Mouse (Mus musculus): ENCODE measurements at regions not wholly inside any gene's neighbourhood (a gene's known extent, or its start where the extent isn't known, plus 50 kb on each side); places are given as distances from the start of the nearest gene placed in this dataset.

DNA sequence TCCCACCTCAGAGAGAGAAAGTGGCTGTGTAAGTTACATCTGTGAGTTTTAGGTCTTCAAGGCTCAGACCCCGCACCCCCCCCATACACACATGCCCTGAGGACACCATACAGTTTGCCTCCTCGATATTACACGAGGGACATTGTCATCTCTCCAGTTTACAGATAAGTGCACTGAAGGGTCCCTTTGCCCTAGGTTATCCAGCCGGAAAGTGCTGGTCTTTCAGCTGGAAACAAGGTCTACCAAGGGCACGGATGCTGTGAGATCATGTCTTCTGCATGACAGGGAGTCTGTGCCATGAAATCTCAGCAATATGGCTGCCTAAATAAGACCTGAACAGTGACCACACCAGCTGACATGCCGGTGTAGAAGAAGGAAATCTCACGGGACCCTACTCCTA lies 329.8 kb downstream of the Gm49356 start:
- H3K36me3 ChIP-seq (replicated peaks; ENCODE audit: control insufficient read depth, insufficient read depth, low read depth): no peaks in the 10 kb centered on the region
- no peak overlapping the region for H3K4me2 ChIP-seq (ENCODE audit: low read depth)
- H3K4me3 ChIP-seq (ENCODE audit: insufficient read depth in 1 of 2, low read depth in 2 of 2, low read length in 2 of 2): no peak overlapping the region
- no peak overlapping the region for H3K9ac ChIP-seq (replicated peaks)
- DNase-seq (ENCODE audit: low read depth in 3 of 3, low spot score in 3 of 3) (no peak), ATAC-seq (ENCODE audit: insufficient read depth) (no peak)
- H3K27me3 ChIP-seq (ENCODE audit: control insufficient read depth, insufficient read depth, low read length): no peaks in the 10 kb centered on the region
- H3K4me1 ChIP-seq (replicated peaks; ENCODE audit: control insufficient read depth in 2 of 2, insufficient read depth in 2 of 2, low read length in 1 of 2): no peaks in the 10 kb centered on the region
- H3K27ac ChIP-seq: no peak overlapping the region
- no peaks in the 10 kb centered on the region for H3K9me3 ChIP-seq (ENCODE audit: control insufficient read depth, low read length)
- TF ChIP-seq EP300 (IDR thresholded peaks at IDR 0.05; ENCODE audit: low read depth): no peak
- TF ChIP-seq CTCF (IDR thresholded peaks at IDR 0.05; ENCODE audit: low read depth): no peak
- 60% methylated on average over 7 of the region's 7 CpGs for WGBS (ENCODE audit: insufficient replicate concordance)

- Histone ChIP-seq H3K4me2 (ENCODE audit: low read depth) (no peak overlapping the region), H3K4me1 (replicated peaks; ENCODE audit: control insufficient read depth in 2 of 2, insufficient read depth in 2 of 2, low read length in 1 of 2) (no peaks in the 10 kb centered on the region), H3K36me3 (replicated peaks; ENCODE audit: control insufficient read depth, insufficient read depth, low read depth) (no peaks in the 10 kb centered on the region), H3K9me3 (ENCODE audit: control insufficient read depth, low read length) (no peaks in the 10 kb centered on the region), H3K4me3 (ENCODE audit: insufficient read depth in 1 of 2, low read depth in 2 of 2, low read length in 2 of 2) (no peak overlapping the region), H3K27me3 (ENCODE audit: control insufficient read depth, insufficient read depth, low read length) (no peaks in the 10 kb centered on the region), H3K27ac (no peak overlapping the region), H3K9ac (replicated peaks) (no peak overlapping the region)
- TF ChIP-seq CTCF (IDR thresholded peaks at IDR 0.05; ENCODE audit: low read depth): no peak
- TF ChIP-seq EP300 (IDR thresholded peaks at IDR 0.05; ENCODE audit: low read depth): no peak
- 55% methylated on average over 6 of the region's 6 CpGs for WGBS (ENCODE audit: insufficient replicate concordance)
- no peak for ATAC-seq (ENCODE audit: insufficient read depth)
- no peak for DNase-seq (ENCODE audit: low read depth in 3 of 3, low spot score in 3 of 3)
Measured at GRCm38 (mm10) chr15:59225637-59226036, 336.5 kb downstream of the Gm49356 start.

DNA sequence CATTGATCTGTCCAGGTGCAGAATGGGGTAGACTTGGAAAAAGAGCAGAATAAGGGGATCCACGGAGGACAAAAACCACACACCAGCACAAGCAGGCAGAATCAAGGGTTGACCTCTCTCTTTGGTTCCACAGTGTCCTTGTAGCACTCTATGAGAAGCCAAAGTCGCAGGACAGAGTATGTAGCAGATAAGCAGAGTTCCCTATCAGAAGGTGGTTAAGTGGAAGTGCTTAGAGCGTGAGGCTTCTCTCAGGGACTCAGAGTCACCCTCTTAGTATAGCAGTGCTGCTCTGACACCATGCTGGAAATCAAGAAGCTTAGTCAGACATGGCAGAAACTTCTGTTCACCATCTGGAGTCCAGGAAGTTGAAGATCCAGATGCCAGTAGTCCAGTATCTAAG lies 338.2 kb downstream of the Gm49356 start:
- no peak for DNase-seq (ENCODE audit: low read depth in 3 of 3, low spot score in 3 of 3)
- H3K4me1 ChIP-seq (replicated peaks; ENCODE audit: control insufficient read depth in 2 of 2, insufficient read depth in 2 of 2, low read length in 1 of 2): no peaks in the 10 kb centered on the region
- no peak overlapping the region for H3K27ac ChIP-seq
- H3K36me3 ChIP-seq (replicated peaks; ENCODE audit: control insufficient read depth, insufficient read depth, low read depth): no peaks in the 10 kb centered on the region
- H3K4me2 ChIP-seq (ENCODE audit: low read depth): no peak overlapping the region
- TF ChIP-seq EP300 (IDR thresholded peaks at IDR 0.05; ENCODE audit: low read depth) (no peak), CTCF (IDR thresholded peaks at IDR 0.05; ENCODE audit: low read depth) (no peak)
- ATAC-seq (ENCODE audit: insufficient read depth): no peak
- H3K9me3 ChIP-seq (ENCODE audit: control insufficient read depth, low read length): no peaks in the 10 kb centered on the region
- 27% methylated on average over 3 of the region's 3 CpGs for WGBS (ENCODE audit: insufficient replicate concordance)
- H3K9ac ChIP-seq (replicated peaks): no peak overlapping the region
- no peaks in the 10 kb centered on the region for H3K27me3 ChIP-seq (ENCODE audit: control insufficient read depth, insufficient read depth, low read length)
- no peak overlapping the region for H3K4me3 ChIP-seq (ENCODE audit: insufficient read depth in 1 of 2, low read depth in 2 of 2, low read length in 2 of 2)

DNA sequence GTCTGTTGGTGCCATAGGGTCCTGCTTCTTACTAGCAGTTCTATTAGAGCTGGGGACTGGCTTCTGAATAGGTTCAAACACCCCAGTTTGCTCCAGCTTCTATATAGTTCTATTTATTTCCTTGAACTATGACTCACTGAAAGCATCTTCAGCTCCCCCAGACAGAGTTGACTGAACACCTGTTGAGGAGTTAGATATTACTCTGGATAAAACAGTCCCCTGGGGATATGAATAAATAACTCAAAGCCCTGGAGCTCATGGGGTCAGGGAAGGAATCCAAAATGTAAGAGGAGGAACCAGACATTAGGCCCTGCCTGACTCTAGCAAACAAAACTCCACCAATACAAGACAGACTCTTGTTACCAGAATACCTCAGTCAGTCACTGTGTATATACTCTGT lies 341.4 kb downstream of the Gm49356 start:
- Histone ChIP-seq H3K27ac (no peak overlapping the region), H3K27me3 (ENCODE audit: control insufficient read depth, insufficient read depth, low read length) (no peaks in the 10 kb centered on the region), H3K4me2 (ENCODE audit: low read depth) (no peak overlapping the region), H3K9me3 (ENCODE audit: control insufficient read depth, low read length) (no peaks in the 10 kb centered on the region), H3K4me3 (ENCODE audit: insufficient read depth in 1 of 2, low read depth in 2 of 2, low read length in 2 of 2) (no peak overlapping the region), H3K4me1 (replicated peaks; ENCODE audit: control insufficient read depth in 2 of 2, insufficient read depth in 2 of 2, low read length in 1 of 2) (no peaks in the 10 kb centered on the region), H3K36me3 (replicated peaks; ENCODE audit: control insufficient read depth, insufficient read depth, low read depth) (no peaks in the 10 kb centered on the region), H3K9ac (replicated peaks) (no peak overlapping the region)
- no peak for TF ChIP-seq CTCF (IDR thresholded peaks at IDR 0.05; ENCODE audit: low read depth)
- no peak for TF ChIP-seq EP300 (IDR thresholded peaks at IDR 0.05; ENCODE audit: low read depth)
- ATAC-seq (ENCODE audit: insufficient read depth) (no peak), DNase-seq (ENCODE audit: low read depth in 3 of 3, low spot score in 3 of 3) (no peak)

DNA sequence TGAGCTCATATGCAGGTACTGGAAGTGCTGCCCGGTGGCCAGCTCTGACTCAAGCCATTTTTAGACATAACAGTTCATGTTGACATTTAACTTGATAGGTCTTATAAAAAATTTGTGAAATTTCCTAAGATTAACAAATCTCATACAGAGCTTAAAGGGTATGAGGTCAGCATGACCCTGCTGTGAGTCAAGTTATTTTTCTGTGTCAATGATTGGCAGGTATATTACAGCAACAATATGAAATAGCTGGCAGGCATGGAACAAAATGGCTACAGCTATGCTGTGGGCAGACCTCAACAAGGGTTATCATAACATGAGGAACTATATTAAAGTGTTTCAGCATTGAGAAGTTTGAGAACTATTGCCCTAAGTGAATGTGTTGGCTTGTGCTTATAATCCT lies 342.6 kb downstream of the Gm49356 start:
- H3K27ac ChIP-seq: no peak overlapping the region
- H3K4me2 ChIP-seq (ENCODE audit: low read depth): no peak overlapping the region
- no peaks in the 10 kb centered on the region for H3K27me3 ChIP-seq (ENCODE audit: control insufficient read depth, insufficient read depth, low read length)
- ATAC-seq (ENCODE audit: insufficient read depth) (no peak), DNase-seq (ENCODE audit: low read depth in 3 of 3, low spot score in 3 of 3) (no peak)
- TF ChIP-seq CTCF (IDR thresholded peaks at IDR 0.05; ENCODE audit: low read depth): no peak
- no peak for TF ChIP-seq EP300 (IDR thresholded peaks at IDR 0.05; ENCODE audit: low read depth)
- H3K9me3 ChIP-seq (ENCODE audit: control insufficient read depth, low read length): no peaks in the 10 kb centered on the region
- no peak overlapping the region for H3K4me3 ChIP-seq (ENCODE audit: insufficient read depth in 1 of 2, low read depth in 2 of 2, low read length in 2 of 2)
- H3K36me3 ChIP-seq (replicated peaks; ENCODE audit: control insufficient read depth, insufficient read depth, low read depth): no peaks in the 10 kb centered on the region
- H3K4me1 ChIP-seq (replicated peaks; ENCODE audit: control insufficient read depth in 2 of 2, insufficient read depth in 2 of 2, low read length in 1 of 2): no peaks in the 10 kb centered on the region
- 64% methylated on average over 1 of the region's 1 CpGs for WGBS (ENCODE audit: insufficient replicate concordance)
- no peak overlapping the region for H3K9ac ChIP-seq (replicated peaks)

DNA sequence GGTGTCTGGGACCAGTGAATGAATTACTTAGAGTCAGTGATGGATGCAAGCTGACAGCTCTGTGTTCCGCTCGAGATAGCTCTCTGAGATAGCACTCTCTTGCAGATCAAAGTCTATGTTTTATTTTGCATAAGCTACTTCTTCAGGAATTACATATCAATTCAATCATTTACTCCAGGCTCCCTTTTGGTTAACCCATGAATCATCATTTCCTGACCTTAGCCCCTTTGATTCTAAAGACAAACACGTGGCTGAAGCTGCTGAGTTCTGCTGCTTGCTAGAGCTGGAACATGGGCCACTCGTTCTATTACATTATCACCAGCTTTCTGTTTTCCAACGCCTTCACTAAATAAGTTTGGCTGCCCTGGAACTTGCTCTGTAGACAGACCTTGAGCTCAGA lies 343.2 kb downstream of the Gm49356 start:
- Histone ChIP-seq H3K4me2 (ENCODE audit: low read depth) (no peak overlapping the region), H3K27ac (no peak overlapping the region), H3K4me3 (ENCODE audit: insufficient read depth in 1 of 2, low read depth in 2 of 2, low read length in 2 of 2) (no peak overlapping the region), H3K9ac (replicated peaks) (no peak overlapping the region), H3K27me3 (ENCODE audit: control insufficient read depth, insufficient read depth, low read length) (no peaks in the 10 kb centered on the region), H3K9me3 (ENCODE audit: control insufficient read depth, low read length) (no peaks in the 10 kb centered on the region), H3K36me3 (replicated peaks; ENCODE audit: control insufficient read depth, insufficient read depth, low read depth) (no peaks in the 10 kb centered on the region), H3K4me1 (replicated peaks; ENCODE audit: control insufficient read depth in 2 of 2, insufficient read depth in 2 of 2, low read length in 1 of 2) (no peaks in the 10 kb centered on the region)
- TF ChIP-seq CTCF (IDR thresholded peaks at IDR 0.05; ENCODE audit: low read depth) (no peak), EP300 (IDR thresholded peaks at IDR 0.05; ENCODE audit: low read depth) (no peak)
- DNase-seq (ENCODE audit: low read depth in 3 of 3, low spot score in 3 of 3) (no peak), ATAC-seq (ENCODE audit: insufficient read depth) (no peak)
- 54% methylated on average over 5 of the region's 5 CpGs for WGBS (ENCODE audit: insufficient replicate concordance)
